Mouse (Mus musculus): Measurements from ENCODE around the gene Brip1. TPM values are rescaled to one million over a fixed set of nuclear protein-coding genes. Genes with fewer than 3 reads are reported as not detected.
A peak's percentile ranks its signal among the peaks of the same experiment; 100 is the strongest.

Brip1 gene
- total RNA-seq (2021): 3.1 and 3.9 TPM in 2 replicates
- long read RNA-seq, experiment 1, full-length matches to known transcripts: 2 of 6 reads
- long read RNA-seq, experiment 1, partial matches to known transcripts: 2 of 6 reads
- long read RNA-seq, experiment 1, other reads (novel, unspliced or antisense): 2 of 6 reads
- long read RNA-seq, experiment 2, partial matches to known transcripts: 0 of 2 reads
- long read RNA-seq, experiment 2, other reads (novel, unspliced or antisense): 2 of 2 reads

DNA sequence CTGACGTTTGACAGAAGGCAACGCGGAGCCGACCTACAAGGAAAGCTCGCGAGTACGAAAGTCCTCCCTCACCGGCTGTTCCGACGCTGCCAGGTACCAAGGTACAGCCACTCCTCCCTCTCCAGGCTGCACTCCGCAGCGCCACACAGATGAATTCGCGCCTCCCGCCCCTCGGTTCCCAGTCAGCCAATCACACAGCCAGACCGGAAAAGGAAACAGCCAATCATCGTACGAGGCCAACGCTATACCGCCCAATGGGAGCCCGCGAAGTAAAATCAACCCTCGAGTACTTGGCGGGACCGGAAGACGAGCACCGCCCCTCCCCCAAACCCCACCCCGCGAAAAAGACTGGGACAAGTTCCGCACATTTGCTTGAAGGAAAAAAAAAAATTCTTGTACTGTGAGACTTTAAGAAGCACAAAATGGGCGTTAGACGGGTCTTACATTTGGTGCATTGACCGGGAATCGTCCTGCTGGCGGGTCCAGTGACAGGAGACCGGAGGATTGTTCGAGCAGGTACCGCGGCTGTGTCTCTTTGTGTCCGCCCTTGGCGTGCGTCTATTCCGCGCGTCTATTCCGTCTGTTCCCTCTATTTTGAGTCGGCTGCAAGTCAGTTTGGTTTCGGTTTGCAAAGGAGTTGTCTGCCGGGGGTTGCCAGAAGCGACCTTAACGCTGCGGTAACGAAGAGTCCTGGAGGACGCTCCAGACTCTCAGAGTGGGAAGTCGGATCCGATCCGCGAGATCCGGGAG is at the start of gene Brip1:
Gene Brip1 (minus strand): TSS at position 157 of the 750 bp plus-strand sequence.
- peak; percentile 95 for DNase-seq

GRCm38 (mm10) chr11:86232446-86232845 is 31.5 kb upstream of the Brip1 start:
- no peak for DNase-seq

- no peak for DNase-seq
These were observed 30.9 kb upstream of the Brip1 start for GRCm38 (mm10) chr11:86231781-86232350.

GRCm38 (mm10) chr11:86226646-86227180 is 25.7 kb upstream of the Brip1 start:
- no peak for DNase-seq

DNA sequence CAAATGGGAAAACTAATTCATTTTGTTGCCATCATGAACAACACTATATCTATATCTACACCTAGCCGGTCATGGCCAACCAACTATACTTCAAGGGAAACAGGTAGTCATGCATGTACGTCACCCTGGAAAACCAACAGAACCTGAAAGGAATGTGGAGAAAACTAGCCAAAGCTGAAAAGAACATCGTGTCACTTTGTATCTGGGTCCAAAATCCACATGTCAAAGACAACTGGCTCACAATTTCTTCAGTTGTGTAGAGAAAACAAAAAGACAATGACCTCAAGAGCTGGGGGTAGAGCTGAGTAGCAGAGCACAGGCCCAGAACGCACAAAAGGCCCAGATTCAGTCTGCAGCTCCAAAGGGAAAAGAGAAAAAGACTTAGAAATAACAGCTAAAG is 24.8 kb upstream of the Brip1 start:
- DNase-seq: no peak

DNA sequence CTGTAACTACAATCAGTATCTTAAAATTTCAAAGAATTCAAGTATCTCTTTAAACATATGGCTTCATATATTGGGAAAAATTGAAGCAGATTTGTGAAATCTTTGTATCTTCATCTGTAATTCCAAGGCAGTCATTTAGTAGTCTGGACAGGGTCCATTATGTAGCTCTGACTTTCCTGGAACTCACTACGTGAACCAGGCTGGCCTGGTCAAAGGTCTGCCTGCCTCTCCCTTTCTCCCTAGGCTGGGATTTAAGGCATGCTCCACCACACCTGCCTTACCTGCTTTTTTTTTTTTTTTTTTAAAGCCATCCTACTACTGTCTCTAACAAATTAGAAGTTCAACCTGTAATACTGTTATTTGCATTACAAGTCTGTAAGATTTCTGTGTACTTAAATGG is 10.8 kb upstream of the Brip1 start:
- DNase-seq: no peak

DNA sequence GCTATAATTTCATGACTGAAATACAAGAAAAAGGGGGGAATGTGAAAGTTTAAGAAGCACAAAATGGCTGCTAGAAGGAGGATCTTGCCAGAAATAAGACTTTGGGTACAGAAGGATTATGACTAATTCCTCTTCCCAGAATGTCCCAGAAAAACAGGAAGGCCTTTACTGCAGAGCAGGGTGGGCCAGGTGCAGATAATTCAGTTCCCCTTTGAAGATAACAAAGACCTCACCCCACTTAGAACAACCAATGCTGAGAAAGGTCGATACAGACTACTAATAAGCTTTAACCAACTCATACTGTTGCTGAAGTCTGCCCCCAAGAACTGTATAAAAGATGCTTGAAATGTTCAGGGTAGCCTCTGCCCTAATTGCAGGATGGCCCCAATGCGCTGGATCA is 8.1 kb upstream of the Brip1 start:
- DNase-seq: no peak

DNA sequence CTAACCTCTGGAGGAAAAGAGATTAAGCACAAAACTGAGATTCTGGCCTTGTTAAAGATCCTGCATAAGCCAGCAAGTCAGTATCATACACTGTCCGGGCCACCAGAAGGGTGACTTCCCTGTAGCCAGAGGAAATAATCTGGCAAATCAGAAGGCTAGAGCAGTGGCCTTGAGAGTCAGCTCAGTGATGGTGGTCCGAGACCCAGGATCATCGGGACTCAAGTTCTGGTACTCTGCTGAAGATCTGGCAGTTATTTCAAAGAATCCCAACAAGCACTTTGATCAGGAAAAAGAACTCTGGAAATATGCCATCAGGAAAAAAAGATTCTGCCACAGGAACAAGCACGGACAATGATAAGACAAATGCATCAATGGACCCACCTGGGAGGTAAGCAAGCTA is 4.9 kb upstream of the Brip1 start:
- no peak for DNase-seq

- no peak for DNase-seq
These were observed 4.0 kb upstream of the Brip1 start for GRCm38 (mm10) chr11:86205031-86205430.

- peak; percentile 48 for DNase-seq
These were observed 1.1 kb upstream of the Brip1 start for GRCm38 (mm10) chr11:86201901-86202675.

GRCm38 (mm10) chr11:86200460-86201021 is 452 bp downstream of the Brip1 start:
- DNase-seq: no peak

GRCm38 (mm10) chr11:86199733-86200132 is 1.3 kb downstream of the Brip1 start:
- DNase-seq: no peak

DNA sequence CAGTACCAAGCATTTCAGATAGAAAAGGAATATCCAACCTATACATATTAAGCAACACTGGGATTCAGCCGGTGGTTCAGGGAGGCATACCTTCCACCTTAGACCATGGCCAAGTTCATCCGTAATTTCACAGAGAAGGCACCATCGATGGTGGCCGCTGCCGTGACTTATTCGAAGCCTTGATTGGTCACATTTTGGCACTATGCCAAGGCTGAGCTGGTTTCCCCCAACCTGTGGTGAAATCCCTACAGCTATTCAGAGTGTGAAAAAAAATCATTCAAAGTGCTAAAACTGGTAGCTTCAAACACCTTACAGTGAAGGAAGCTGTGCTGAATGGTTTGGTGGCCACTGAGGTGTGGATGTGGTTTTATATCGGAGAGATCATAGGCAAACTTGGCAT is 15.8 kb downstream of the Brip1 start:
- DNase-seq: peak; percentile 27

- DNase-seq: peak; percentile 23
These were observed 25.2 kb downstream of the Brip1 start for GRCm38 (mm10) chr11:86175833-86176232.

DNA sequence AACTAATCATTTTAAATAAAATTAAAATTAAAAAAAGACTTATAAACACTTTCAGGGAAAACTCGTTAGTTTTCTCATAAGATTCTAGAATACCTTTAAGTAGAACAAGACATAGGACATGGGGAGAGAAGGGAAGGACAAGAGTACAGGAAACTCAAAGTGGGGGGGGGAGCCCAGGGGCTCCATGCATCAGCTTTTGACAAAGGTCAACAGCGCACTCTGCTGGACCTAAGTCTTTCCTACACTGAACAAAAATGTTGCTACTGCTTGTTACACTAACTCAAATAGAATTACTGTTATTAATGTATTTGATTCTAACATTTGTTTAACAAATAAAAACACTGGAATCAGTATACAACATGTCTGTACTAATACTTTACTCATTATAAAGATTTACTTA is 26.8 kb downstream of the Brip1 start:
- peak; percentile 75 for DNase-seq

GRCm38 (mm10) chr11:86170743-86171142 is 30.2 kb downstream of the Brip1 start:
- DNase-seq: no peak

DNA sequence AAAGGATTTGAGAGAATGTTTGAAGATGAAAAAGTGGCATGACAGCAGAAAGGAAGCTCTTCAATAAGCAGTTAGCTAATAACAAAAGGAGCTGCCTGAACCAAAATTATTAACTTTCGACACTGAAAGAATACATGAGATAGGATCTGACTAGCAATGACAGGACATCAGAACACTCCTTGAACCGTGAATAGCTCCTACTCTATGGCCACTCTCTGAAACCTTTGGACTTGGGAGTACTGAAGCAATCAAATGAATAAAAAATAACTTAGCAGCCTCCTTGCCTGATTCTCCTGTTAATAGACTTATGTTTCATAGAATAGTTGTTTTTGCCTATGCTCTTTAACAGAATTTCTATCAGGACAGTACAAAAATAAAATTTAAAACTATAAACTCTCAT is 40.7 kb downstream of the Brip1 start:
- DNase-seq: no peak

GRCm38 (mm10) chr11:86158950-86159349 is 42.0 kb downstream of the Brip1 start:
- DNase-seq: no peak

DNA sequence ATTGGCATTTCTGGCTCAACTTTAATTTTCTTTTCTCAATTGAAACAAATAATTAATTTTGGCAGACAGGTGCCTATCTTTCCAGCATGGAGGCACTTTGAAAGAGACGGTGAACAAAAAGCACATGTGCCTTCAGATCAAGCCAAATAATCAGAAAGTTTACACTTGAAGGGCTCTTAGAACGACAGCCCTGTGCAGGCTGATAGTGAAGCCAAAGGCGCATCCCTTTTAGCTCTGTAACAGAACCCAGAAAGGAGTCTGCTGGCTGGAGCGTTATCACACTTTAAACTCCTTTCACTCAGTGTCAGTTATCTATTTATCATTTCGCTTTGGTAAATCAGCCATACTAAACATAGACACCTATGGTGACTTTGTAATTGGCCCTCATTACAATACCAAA is 45.4 kb downstream of the Brip1 start:
- DNase-seq: no peak

GRCm38 (mm10) chr11:86131324-86131723 is 69.7 kb downstream of the Brip1 start:
- no peak for DNase-seq

DNA sequence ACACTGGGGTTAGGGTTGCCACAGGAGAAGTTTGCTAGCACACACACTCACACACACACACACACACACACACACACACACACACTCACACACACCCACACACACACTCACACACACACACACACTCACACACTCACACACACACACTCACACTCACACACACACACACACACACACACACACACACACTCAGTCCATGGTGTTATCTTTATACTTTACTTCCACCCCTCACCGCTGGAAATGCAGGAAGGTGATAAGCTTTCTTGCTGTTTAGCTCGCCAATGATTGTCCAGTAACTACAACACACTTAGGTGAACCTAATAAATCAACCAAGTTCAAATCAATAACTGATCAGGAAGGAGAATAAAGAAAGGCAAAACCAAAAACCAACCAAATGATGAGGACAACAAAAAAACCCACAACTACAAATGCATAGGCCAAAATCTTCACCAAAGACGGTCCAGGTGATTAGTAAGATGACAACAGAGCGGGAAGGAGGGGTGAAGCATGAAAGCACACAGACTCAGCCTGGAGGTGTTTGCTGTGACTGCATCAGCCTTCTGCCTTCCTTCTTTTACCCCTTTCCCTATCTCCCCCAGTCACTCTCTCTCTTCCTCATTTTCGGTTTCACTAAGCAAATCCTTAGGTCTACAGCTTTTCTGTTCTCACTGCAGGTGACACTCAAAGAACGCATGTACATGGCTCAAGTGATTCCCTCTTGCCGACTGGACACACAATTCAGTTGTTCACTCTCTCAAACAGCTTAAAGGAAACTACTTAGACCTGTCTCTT is 83.7 kb downstream of the Brip1 start:
- DNase-seq: no peak
